Mouse (Mus musculus): ENCODE measurements around the gene Svs1. TPM values are rescaled to one million over a fixed set of nuclear protein-coding genes. Genes with fewer than 3 reads are reported as not detected.

Svs1 gene
- total and polyA plus RNA-seq, 2 experiments from 2014 or later: not detected

GRCm38 (mm10) chr6:48998796-48999195, 12.1 kb downstream of the Svs1 start:
- no peak overlapping the region for H3K9ac ChIP-seq (replicated peaks; ENCODE audit: low read depth, low read length)
- H3K9me3 ChIP-seq (replicated peaks; ENCODE audit: control insufficient read depth, low read length): no peaks in the 10 kb centered on the region
- DNase-seq (ENCODE audit: low spot score) (no peak), ATAC-seq (ENCODE audit: insufficient read depth, low read depth) (no peak)
- no peak overlapping the region for H3K27ac ChIP-seq (ENCODE audit: low read depth)
- H3K4me3 ChIP-seq (ENCODE audit: low read depth, low read length): no peak overlapping the region
- H3K4me2 ChIP-seq (ENCODE audit: low read depth, low read length): no peak overlapping the region
- H3K27me3 ChIP-seq (ENCODE audit: control insufficient read depth, insufficient read depth, low read length): no peaks in the 10 kb centered on the region
- no peaks in the 10 kb centered on the region for H3K36me3 ChIP-seq (replicated peaks; ENCODE audit: control insufficient read depth, insufficient read depth, low read length)
- 73% methylated on average over 4 of the region's 4 CpGs for WGBS
- H3K4me1 ChIP-seq (ENCODE audit: control insufficient read depth, insufficient read depth): no peaks in the 10 kb centered on the region
- TF ChIP-seq EP300 (IDR thresholded peaks at IDR 0.05; ENCODE audit: low read depth): no peak
- TF ChIP-seq CTCF (IDR thresholded peaks at IDR 0.05; ENCODE audit: low read depth): no peak

- Histone ChIP-seq H3K27ac (ENCODE audit: low read depth) (no peak overlapping the region), H3K27me3 (ENCODE audit: control insufficient read depth, insufficient read depth, low read length) (no peaks in the 10 kb centered on the region), H3K4me1 (ENCODE audit: control insufficient read depth, insufficient read depth) (peaks cover 2% of the 10 kb centered on the region; the same call in 1 of the 2 replicates), H3K4me2 (ENCODE audit: low read depth, low read length) (no peak overlapping the region), H3K4me3 (ENCODE audit: low read depth, low read length) (no peak overlapping the region), H3K36me3 (replicated peaks; ENCODE audit: control insufficient read depth, insufficient read depth, low read length) (no peaks in the 10 kb centered on the region), H3K9ac (replicated peaks; ENCODE audit: low read depth, low read length) (no peak overlapping the region), H3K9me3 (replicated peaks; ENCODE audit: control insufficient read depth, low read length) (no peaks in the 10 kb centered on the region)
- TF ChIP-seq CTCF (IDR thresholded peaks at IDR 0.05; ENCODE audit: low read depth) (peak; percentile 40), EP300 (IDR thresholded peaks at IDR 0.05; ENCODE audit: low read depth) (no peak)
- no peak for DNase-seq (ENCODE audit: low spot score)
- no peak for ATAC-seq (ENCODE audit: insufficient read depth, low read depth)
- 28% methylated on average over 4 of the region's 4 CpGs for WGBS
Measured at GRCm38 (mm10) chr6:49003381-49003780, 16.7 kb downstream of the Svs1 start.

GRCm38 (mm10) chr6:49007981-49008380, 21.3 kb downstream of the Svs1 start:
- H3K4me1 ChIP-seq (ENCODE audit: control insufficient read depth, insufficient read depth): peaks cover 5% of the 10 kb centered on the region; the same call in 1 of the 2 replicates
- H3K9ac ChIP-seq (replicated peaks; ENCODE audit: low read depth, low read length): peak overlapping the region; percentile 43; the same call in 1 of the 2 replicates
- WGBS: 1% methylated on average over 9 of the region's 9 CpGs
- peak overlapping the region; percentile 59 for H3K4me2 ChIP-seq (ENCODE audit: low read depth, low read length)
- no peaks in the 10 kb centered on the region for H3K27me3 ChIP-seq (ENCODE audit: control insufficient read depth, insufficient read depth, low read length)
- ATAC-seq (ENCODE audit: insufficient read depth, low read depth): no peak
- H3K36me3 ChIP-seq (replicated peaks; ENCODE audit: control insufficient read depth, insufficient read depth, low read length): no peaks in the 10 kb centered on the region
- TF ChIP-seq CTCF (IDR thresholded peaks at IDR 0.05; ENCODE audit: low read depth) (peak; percentile 79), EP300 (IDR thresholded peaks at IDR 0.05; ENCODE audit: low read depth) (no peak)
- H3K4me3 ChIP-seq (ENCODE audit: low read depth, low read length): peak overlapping the region; percentile 40
- H3K27ac ChIP-seq (ENCODE audit: low read depth): no peak overlapping the region
- peak; percentile 74 for DNase-seq (ENCODE audit: low spot score)
- no peaks in the 10 kb centered on the region; the same call in 1 of the 2 replicates for H3K9me3 ChIP-seq (replicated peaks; ENCODE audit: control insufficient read depth, low read length)

- peak overlapping the region; percentile 43; the same call in 1 of the 2 replicates for H3K9ac ChIP-seq (replicated peaks; ENCODE audit: low read depth, low read length)
- WGBS: 23% methylated on average over 13 of the region's 13 CpGs
Measured at GRCm38 (mm10) chr6:49008420-49009160, 21.9 kb downstream of the Svs1 start.

GRCm38 (mm10) chr6:49009161-49009555, 22.5 kb downstream of the Svs1 start:
- WGBS: 33% methylated on average over 7 of the region's 7 CpGs
- Histone ChIP-seq H3K36me3 (replicated peaks; ENCODE audit: control insufficient read depth, insufficient read depth, low read length) (no peaks in the 10 kb centered on the region), H3K9me3 (replicated peaks; ENCODE audit: control insufficient read depth, low read length) (no peaks in the 10 kb centered on the region; the same call in 1 of the 2 replicates), H3K9ac (replicated peaks; ENCODE audit: low read depth, low read length) (no peak overlapping the region), H3K4me1 (ENCODE audit: control insufficient read depth, insufficient read depth) (peaks cover 5% of the 10 kb centered on the region; the same call in 1 of the 2 replicates), H3K27me3 (ENCODE audit: control insufficient read depth, insufficient read depth, low read length) (no peaks in the 10 kb centered on the region), H3K27ac (ENCODE audit: low read depth) (no peak overlapping the region), H3K4me3 (ENCODE audit: low read depth, low read length) (no peak overlapping the region), H3K4me2 (ENCODE audit: low read depth, low read length) (no peak overlapping the region)
- no peak for TF ChIP-seq CTCF (IDR thresholded peaks at IDR 0.05; ENCODE audit: low read depth)
- no peak for TF ChIP-seq EP300 (IDR thresholded peaks at IDR 0.05; ENCODE audit: low read depth)
- ATAC-seq (ENCODE audit: insufficient read depth, low read depth): no peak
- no peak for DNase-seq (ENCODE audit: low spot score)

More at GRCm38 (mm10) chr6:49008420-49009160, 21.9 kb downstream of the Svs1 start:
- Histone ChIP-seq H3K4me3 (ENCODE audit: low read depth, low read length) (peak overlapping the region; percentile 40), H3K27ac (ENCODE audit: low read depth) (no peak overlapping the region), H3K4me2 (ENCODE audit: low read depth, low read length) (peak overlapping the region; percentile 59), H3K36me3 (replicated peaks; ENCODE audit: control insufficient read depth, insufficient read depth, low read length) (no peaks in the 10 kb centered on the region), H3K4me1 (ENCODE audit: control insufficient read depth, insufficient read depth) (peaks cover 5% of the 10 kb centered on the region; the same call in 1 of the 2 replicates), H3K27me3 (ENCODE audit: control insufficient read depth, insufficient read depth, low read length) (no peaks in the 10 kb centered on the region), H3K9me3 (replicated peaks; ENCODE audit: control insufficient read depth, low read length) (no peaks in the 10 kb centered on the region; the same call in 1 of the 2 replicates)
- DNase-seq (ENCODE audit: low spot score) (no peak), ATAC-seq (ENCODE audit: insufficient read depth, low read depth) (no peak)
- TF ChIP-seq EP300 (IDR thresholded peaks at IDR 0.05; ENCODE audit: low read depth) (no peak), CTCF (IDR thresholded peaks at IDR 0.05; ENCODE audit: low read depth) (no peak)

Measured in heart, postnatal 0 days (tissue).